Mouse (Mus musculus): ENCODE results near the gene Camta2.

DNA sequence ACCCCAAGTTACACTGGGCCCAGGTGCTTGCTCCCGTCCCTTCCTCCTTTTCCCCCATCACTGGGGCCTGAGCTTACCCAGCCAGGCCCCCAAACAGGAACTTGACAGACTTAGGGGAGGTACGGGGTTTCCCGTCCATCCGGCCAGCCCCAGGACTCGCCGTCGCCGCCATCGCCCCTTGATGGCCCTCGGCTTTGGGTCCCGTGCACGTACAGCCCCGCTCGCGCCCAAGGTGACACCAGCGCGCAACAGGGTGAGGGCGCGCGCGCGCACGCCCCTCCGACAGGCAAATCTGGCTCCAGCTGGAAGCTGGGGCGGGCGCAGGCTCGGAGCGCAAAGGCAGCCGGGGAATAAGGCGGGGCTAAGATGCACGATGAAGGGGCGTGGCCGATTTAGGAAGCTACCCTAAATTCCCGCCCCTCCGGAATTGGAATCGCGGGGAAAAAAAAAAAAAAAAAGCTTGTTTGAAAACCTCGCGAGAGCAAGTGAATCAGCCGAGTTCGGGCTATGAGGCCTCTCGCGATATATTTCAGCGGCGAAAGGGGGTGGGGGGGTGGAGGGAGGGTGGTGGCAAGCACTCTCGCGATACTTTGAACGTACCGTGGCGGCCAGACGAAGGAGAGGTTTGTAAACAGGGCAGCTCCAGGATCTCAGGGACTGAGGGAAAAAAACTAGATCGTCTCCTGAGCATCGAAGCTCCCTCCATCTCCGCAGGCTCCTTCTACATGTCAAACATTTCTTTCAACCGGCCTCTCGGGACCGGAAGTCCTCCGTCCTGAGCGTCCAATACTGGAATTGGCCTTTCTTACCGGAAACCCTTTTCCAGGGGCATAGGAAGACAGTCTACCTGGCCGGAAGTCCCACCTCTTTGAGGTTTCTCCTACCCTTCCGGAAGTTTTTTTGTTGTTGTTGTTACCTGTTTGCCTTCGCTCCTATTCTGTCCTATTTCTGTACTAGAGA, 40.9 kb downstream of the Camta2 start, which contains the start of the genes Rnf167 and Slc25a11:
- TF ChIP-seq CTCF (IDR thresholded peaks at IDR 0.05; ENCODE audit: low read depth) (peak; percentile 45), EP300 (optimal IDR thresholded peaks at IDR 0.05) (peak; percentile 100)
